Mouse (Mus musculus) CD4-positive, CD25-positive, alpha-beta regulatory T cell, adult 2 months (primary cell): ENCODE results near the gene Zfp992.
"Not testable (repeated sequence)": the region's sequence is repeated elsewhere in the genome, so short reads cannot be mapped to it uniquely, and the experiment has no call there.

Source experiments
- DNase-seq: peaks from one replicate; pipeline ENCODE4 v3.0.0-alpha.2; 2012; ENCODE audit warnings: low read depth, low spot score

Zfp992 gene

GRCm38 (mm10) chr4:146517150-146517549 is 68.3 kb downstream of the Zfp992 start:
- DNase-seq: not testable (repeated sequence)
